Mouse (Mus musculus) embryonic stem cell, embryonic (primary cell): ENCODE data around the gene Lingo1.

ENCODE experiments used
- CTCF ChIA-PET, 4 experiments: fragments of 300-600 bp in 2 of 4; fragments of 350-600 bp in 2 of 4; sonication (Branson Sonifier 250); formaldehyde crosslinking; loops; one replicate each; lab custom pipeline; 2022; ENCODE audit warnings: inconsistent platforms in 2 of 4; lab: Charles Lee
- POLR2A ChIA-PET, 4 experiments: fragments of 300-600 bp in 2 of 4; fragments of 350-600 bp in 2 of 4; sonication (Branson Sonifier 250); formaldehyde crosslinking; loops; one replicate each; lab custom pipeline; 2022; ENCODE audit warnings: antibody characterized with exemption in 4 of 4, inconsistent platforms in 1 of 4; lab: Charles Lee

The Lingo1 gene

DNA sequence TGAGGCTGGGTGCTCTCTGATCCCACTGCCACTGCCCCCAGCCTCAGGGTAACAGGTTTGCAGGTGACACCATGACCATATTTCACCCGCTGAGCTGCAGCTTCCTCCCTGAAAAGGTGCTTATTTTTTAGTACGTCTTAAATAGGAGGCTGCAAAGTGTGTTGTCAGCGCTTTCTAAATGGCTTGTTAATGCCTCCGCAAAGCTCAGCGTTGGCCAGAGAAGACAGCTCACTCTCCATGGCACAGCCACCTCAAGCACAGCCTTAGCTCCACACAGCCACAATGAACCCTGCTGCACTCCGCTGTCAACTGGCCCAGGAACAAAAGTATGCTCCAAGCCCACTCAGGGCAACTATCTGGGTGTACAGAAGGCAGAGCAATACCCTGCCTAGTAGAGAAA, 85.3 kb downstream of the Lingo1 start:
- ChIA-PET POLR2A (no interaction called here), CTCF (interaction anchor here in 3 of 4 experiments (0.7 to 1.4 kb wide), 3 partner anchors 13 to 74 kb away, joined by 3 read pairs; no protein-coding TSS in a partner anchor)

GRCm38 (mm10) chr9:56706482-56707085, 89.7 kb downstream of the Lingo1 start:
- CTCF ChIA-PET = no interaction called here
- POLR2A ChIA-PET = no interaction called here

- POLR2A ChIA-PET = no interaction called here
- CTCF ChIA-PET = no interaction called here
Measured at GRCm38 (mm10) chr9:56701394-56701793, 94.9 kb downstream of the Lingo1 start.

GRCm38 (mm10) chr9:56700866-56701265, 95.4 kb downstream of the Lingo1 start:
- POLR2A ChIA-PET = no interaction called here
- CTCF ChIA-PET = no interaction called here

GRCm38 (mm10) chr9:56698715-56699370, 97.4 kb downstream of the Lingo1 start:
- CTCF ChIA-PET = interaction anchor here in 2 of 4 experiments (0.6 to 2.1 kb wide), 5 partner anchors 11 to 1879 kb away, joined by 3 to 9 read pairs (median 3); no protein-coding TSS in a partner anchor
- POLR2A ChIA-PET = no interaction called here

DNA sequence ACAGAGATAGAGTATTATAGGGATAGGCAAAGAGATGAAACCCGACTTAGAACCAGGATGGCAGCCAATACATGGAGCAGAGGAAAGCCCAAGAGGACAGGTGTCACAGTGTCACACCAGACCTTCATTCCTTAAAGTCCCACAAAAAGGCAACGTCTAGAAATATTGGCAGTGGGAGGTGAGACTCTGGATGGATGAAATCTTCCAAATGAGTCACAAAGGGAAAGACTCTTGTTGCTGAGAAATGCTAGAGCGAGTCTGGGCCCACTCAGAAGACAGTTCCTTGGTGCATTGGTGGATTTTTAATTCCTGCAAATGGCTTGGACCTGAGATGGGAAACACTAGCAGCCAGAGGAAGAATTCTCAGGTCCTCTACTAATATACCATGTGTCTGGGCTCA, 102.2 kb downstream of the Lingo1 start:
- CTCF ChIA-PET = interaction anchor here in 1 of 4 experiments (1.3 kb wide), 1 partner anchor 58 kb away, joined by 3 read pairs; no protein-coding TSS in a partner anchor
- POLR2A ChIA-PET = no interaction called here

GRCm38 (mm10) chr9:56691226-56691625, 105.0 kb downstream of the Lingo1 start:
- POLR2A ChIA-PET = interaction anchor here in 2 of 4 experiments (0.6 to 1.4 kb wide), 2 partner anchors 8 to 11 kb away, joined by 3 read pairs; no protein-coding TSS in a partner anchor
- CTCF ChIA-PET = interaction anchor here in 1 of 4 experiments (0.7 kb wide), 1 partner anchor 112 kb away, joined by 3 read pairs; no protein-coding TSS in a partner anchor

- ChIA-PET CTCF (interaction anchor here in 1 of 4 experiments (0.7 kb wide), 1 partner anchor 112 kb away, joined by 3 read pairs; no protein-coding TSS in a partner anchor), POLR2A (interaction anchor here in 1 of 4 experiments (0.6 to 1.4 kb wide), 3 partner anchors 12 to 28 kb away, joined by 3 to 8 read pairs (median 5); no protein-coding TSS in a partner anchor)
Measured at GRCm38 (mm10) chr9:56690679-56691078, 105.6 kb downstream of the Lingo1 start.

DNA sequence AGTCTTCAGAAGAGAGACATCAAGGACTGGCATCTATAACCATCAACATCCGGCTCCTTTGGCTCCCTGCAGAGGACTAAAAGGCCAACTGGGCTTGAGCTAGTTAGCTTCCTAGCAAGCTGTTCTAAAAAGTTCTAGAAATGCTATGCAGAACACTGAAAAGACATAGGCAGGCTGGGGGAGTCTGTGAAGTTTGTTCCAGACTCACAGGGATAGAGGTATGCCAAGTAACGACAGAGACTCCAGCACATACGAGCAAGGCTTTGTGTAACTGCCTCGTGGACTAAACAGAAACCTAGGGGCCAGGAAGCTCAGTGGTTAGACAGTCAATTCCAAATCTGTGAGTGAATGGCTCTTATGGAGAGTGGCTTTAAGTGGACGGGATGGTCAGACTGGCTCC, 108.8 kb downstream of the Lingo1 start:
- POLR2A ChIA-PET = no interaction called here
- CTCF ChIA-PET = interaction anchor here (0.7 to 1.1 kb wide), 4 partner anchors 51 to 1420 kb away, joined by 3 to 7 read pairs (median 6); no protein-coding TSS in a partner anchor

DNA sequence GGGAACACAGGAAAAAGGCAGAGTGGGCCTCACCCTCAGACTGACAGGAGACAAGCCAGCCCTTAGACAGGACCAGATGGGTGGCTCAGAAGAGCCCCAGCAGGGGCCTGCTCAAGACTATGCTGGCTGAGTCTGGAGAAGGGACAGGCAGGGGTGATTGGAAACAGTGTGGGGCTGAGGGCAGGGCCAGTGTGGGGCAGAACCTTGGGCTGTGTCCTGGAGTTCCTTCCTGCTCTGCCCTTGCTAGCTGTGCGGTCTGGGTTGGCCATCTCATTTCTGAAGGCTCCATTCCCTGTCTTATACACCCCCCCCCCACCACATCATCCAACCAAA, 109.2 kb downstream of the Lingo1 start:
- POLR2A ChIA-PET = no interaction called here
- CTCF ChIA-PET = interaction anchor here (0.7 to 1.1 kb wide), 4 partner anchors 51 to 1420 kb away, joined by 3 to 7 read pairs (median 6); no protein-coding TSS in a partner anchor

DNA sequence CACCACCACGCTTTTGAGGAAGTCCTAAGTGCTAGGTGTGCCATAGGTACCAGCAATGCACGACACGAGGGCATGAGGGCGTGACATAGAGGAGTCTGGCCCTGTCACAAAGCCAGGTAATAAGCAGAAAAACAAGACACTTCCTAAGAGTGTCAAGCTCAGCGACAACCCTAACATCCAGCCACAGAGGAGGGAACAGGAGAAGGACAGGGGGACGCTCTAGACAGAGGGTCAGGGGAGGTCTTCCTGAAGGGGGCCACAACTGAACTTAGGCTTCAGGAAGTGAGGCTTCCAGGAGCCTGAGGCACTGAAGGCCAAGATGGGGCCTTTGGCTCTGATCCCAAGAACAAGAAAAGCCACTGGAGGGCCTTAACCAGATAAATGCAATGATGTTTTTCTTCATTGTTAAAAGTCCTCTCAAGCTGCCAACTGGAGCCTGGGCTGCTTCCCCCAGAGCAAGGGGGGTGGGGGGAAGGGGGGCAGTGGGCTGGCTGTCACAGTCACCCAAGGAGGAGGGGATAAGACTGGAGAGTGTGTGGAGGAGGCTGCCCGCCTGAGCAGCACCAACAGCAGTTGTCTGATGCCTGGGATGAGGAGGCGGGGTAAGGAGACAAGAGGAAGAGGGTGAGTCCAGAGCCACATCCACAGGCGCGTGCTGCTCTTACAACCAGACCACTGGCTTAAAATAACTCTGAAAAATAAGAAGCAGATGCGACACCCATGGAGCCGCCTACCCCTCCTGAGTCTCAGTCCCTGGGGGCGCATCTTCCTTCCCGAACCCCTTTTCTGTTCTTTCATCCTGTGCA, 109.7 kb downstream of the Lingo1 start:
- ChIA-PET CTCF (interaction anchor here in 1 of 4 experiments (0.6 kb wide), 1 partner anchor 158 kb away, joined by 3 read pairs; no protein-coding TSS in a partner anchor), POLR2A (interaction anchor here in 1 of 4 experiments (0.6 kb wide), 1 partner anchor 37 kb away, joined by 4 read pairs; no protein-coding TSS in a partner anchor)

- ChIA-PET CTCF (interaction anchor here in 2 of 4 experiments (0.6 to 1.3 kb wide), 2 partner anchors 47 to 511 kb away, joined by 3 read pairs; no protein-coding TSS in a partner anchor), POLR2A (interaction anchor here in 1 of 4 experiments (0.6 kb wide), 1 partner anchor 8 kb away, joined by 3 read pairs; no protein-coding TSS in a partner anchor)
Measured at GRCm38 (mm10) chr9:56682826-56683225, 113.4 kb downstream of the Lingo1 start.

GRCm38 (mm10) chr9:56681950-56682349, 114.3 kb downstream of the Lingo1 start:
- CTCF ChIA-PET = interaction anchor here in 3 of 4 experiments (0.5 to 1.3 kb wide), 3 partner anchors 29 to 543 kb away, joined by 3 read pairs; no protein-coding TSS in a partner anchor
- POLR2A ChIA-PET = no interaction called here

DNA sequence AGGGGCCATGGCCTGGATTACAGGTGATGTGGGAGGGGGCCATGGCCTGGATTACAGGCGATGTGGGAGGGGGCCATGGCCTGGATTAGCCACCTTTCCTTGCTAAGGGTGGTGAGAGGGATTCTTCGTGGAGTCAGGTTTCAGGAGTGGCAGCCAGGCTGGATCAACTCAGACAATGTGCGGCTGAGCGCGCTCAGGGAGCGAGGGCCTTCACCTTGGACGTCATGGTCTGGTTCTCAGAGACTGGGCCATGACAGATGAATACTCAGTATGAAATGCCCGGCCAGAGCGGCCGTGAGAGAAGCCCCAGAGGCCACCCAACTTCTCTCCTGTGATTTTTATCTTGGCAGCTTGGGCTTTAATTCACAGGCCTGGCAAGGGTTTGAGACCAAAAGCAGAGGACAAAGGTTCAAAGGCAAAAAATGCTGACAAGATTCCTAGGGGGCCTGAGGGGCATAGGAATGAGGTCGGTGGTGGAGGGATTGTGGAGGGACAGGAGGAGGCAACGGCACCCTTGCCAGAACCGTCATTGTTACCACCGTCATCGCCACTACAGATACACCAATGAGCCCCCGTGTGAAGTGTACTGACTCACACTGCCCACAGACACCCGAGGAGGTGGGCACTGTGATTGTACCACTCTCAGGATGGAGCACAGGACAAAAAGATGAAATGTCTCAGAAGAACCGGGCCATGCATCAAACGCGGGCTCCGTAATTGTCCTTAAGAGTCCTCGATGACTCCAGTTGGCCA, 117.2 kb downstream of the Lingo1 start:
- POLR2A ChIA-PET = no interaction called here
- CTCF ChIA-PET = interaction anchor here in 1 of 4 experiments (1.4 kb wide), 1 partner anchor 41 kb away, joined by 3 read pairs; no protein-coding TSS in a partner anchor

DNA sequence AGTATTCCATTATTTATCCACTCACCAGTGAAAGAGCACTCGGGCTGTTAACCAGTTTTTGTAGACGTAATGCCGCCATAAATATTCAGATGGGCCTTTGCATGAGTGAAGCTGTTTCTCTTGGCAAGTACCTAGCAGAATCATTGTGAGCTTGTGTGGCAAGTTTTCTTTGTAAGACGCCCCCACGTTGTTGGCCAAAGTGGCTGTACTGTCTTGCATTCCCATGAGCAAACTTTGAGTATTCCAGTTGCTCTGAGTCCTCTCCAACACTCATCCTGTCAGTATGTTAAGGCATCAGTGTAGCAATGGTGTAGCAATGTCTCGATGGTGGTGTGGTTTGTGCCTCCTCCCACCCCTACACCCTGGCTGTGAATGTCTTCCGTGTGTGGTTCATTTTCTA, 120.6 kb downstream of the Lingo1 start:
- POLR2A ChIA-PET = interaction anchor here in 1 of 4 experiments (0.7 kb wide), 1 partner anchor 15 kb away, joined by 3 read pairs; no protein-coding TSS in a partner anchor
- CTCF ChIA-PET = no interaction called here

GRCm38 (mm10) chr9:56669605-56670221, 126.6 kb downstream of the Lingo1 start:
- ChIA-PET POLR2A (interaction anchor here in 2 of 4 experiments (0.5 kb wide), 2 partner anchors 492 to 629 kb away, joined by 3 to 4 read pairs; no protein-coding TSS in a partner anchor), CTCF (no interaction called here)

DNA sequence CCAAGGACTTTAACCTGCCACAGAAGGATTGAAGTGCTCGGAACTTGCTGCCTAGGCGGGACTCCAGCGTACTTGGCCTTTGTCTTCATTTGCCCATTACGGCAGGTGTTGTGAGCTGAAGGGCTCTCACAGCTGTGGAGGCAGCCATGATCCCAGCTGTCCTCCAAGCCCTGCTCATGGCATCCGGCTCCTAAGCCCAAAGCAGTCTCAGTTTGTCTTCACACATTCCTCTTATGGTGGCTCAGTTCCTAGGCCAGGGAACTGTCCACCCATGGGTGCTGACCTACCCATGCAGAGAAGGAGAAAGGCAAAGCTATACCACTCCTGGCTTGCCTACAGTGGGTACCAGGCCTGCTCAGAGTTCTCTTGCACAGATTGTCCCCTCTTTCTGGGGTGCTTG, 132.1 kb downstream of the Lingo1 start:
- ChIA-PET POLR2A (interaction anchor here in 1 of 4 experiments (1.2 kb wide), 1 partner anchor 20 kb away, joined by 3 read pairs; no protein-coding TSS in a partner anchor), CTCF (interaction anchor here in 3 of 4 experiments (0.6 to 1.4 kb wide), 5 partner anchors 22 to 546 kb away, joined by 3 to 8 read pairs (median 4); no protein-coding TSS in a partner anchor)
